Mouse (Mus musculus) heart, postnatal 0 days (tissue): ENCODE measurements around the gene Nrxn3. TPM values are rescaled to one million over a fixed set of nuclear protein-coding genes. Genes with fewer than 3 reads are reported as not detected.

ENCODE experiments used
- ATAC-seq: fragments of 200-750 bp; cut with Nextera tagmentation; 2 replicates; pipeline ENCODE4 v1.8.0; 2017; ENCODE audit warnings: low read depth, moderate number of reproducible peaks, moderate library complexity; ENCODE audit not compliant: insufficient read depth
- DNase-seq: peaks from one replicate; pipeline ENCODE4 v3.0.0-alpha.2; 2016; ENCODE audit warnings: low spot score
- H3K27ac ChIP-seq: fragments of 300-500 bp; sonication (generic); 2 replicates; pipeline ENCODE4 v1.5.1; 2014; ENCODE audit warnings: low read depth, mild to moderate bottlenecking
- H3K27me3 ChIP-seq: fragments of 300-500 bp; sonication (generic); 2 replicates; pipeline ENCODE4 v1.6.1; 2014; ENCODE audit warnings: low read length, mixed read lengths; ENCODE audit not compliant: control insufficient read depth, insufficient read depth
- H3K36me3 ChIP-seq: fragments of 300-500 bp; sonication (generic); replicated peaks from 2 replicates; pipeline ENCODE4 v1.6.1; 2014; ENCODE audit warnings: low read length, mixed read lengths; ENCODE audit not compliant: control insufficient read depth, insufficient read depth
- H3K4me1 ChIP-seq: fragments of 300-500 bp; sonication (generic); 2 replicates; pipeline ENCODE4 v1.6.1; 2014; ENCODE audit warnings: antibody characterized with exemption; ENCODE audit not compliant: control insufficient read depth, insufficient read depth
- H3K4me2 ChIP-seq: fragments of 300-500 bp; sonication (generic); 2 replicates; pipeline ENCODE4 v1.6.1; 2014; ENCODE audit warnings: low read depth, mild to moderate bottlenecking, low read length, moderate library complexity
- H3K4me3 ChIP-seq: fragments of 300-500 bp; sonication (generic); 2 replicates; pipeline ENCODE4 v1.5.1; 2014; ENCODE audit warnings: low read depth, low read length
- H3K9ac ChIP-seq: fragments of 300-500 bp; sonication (generic); replicated peaks from 2 replicates; pipeline ENCODE4 v1.6.1; 2014; ENCODE audit warnings: low read depth, low read length, mixed read lengths
- H3K9me3 ChIP-seq: fragments of 300-500 bp; sonication (generic); replicated peaks from 2 replicates; pipeline ENCODE4 v1.6.1; 2016; ENCODE audit warnings: low read length; ENCODE audit not compliant: control insufficient read depth
- CTCF ChIP-seq: IDR thresholded peaks from 2 replicates; pipeline ENCODE4 v1.5.1; 2016; ENCODE audit warnings: antibody characterized with exemption, control low read depth, low read depth
- EP300 ChIP-seq: IDR thresholded peaks from 2 replicates; pipeline ENCODE4 v1.6.1; 2016; ENCODE audit warnings: antibody characterized with exemption, low read depth
- WGBS: fragments of 180-500 bp; shearing (Covaris S2); extraction: QIAGEN DNeasy Blood & Tissue Kit; methylation state at CpG from one replicate; pipeline ENCODE4 v1.1.7; 2014; 5-methylcytosine and 5-hydroxymethylcytosine counted together
- polyA plus RNA-seq: library from polyadenylated mRNA; unstranded; fragments of >200 nt; fragmentation: Nextera tagmentation; extraction: Ambion mirVana; gene quantifications from 2 replicates; pipeline ENCODE4 v1.2.1, GENCODE M21; 2015
- total RNA-seq: library from RNA; depleted of rRNA; stranded (reverse); fragments of >200 nt; gene quantifications from 2 replicates; pipeline ENCODE4 v1.2.3, GENCODE M21; 2014; ENCODE audit warnings: low replicate concordance

Nrxn3 gene
- total and polyA plus RNA-seq, 2 experiments from 2014 or later = 1.0 to 1.8 TPM

DNA sequence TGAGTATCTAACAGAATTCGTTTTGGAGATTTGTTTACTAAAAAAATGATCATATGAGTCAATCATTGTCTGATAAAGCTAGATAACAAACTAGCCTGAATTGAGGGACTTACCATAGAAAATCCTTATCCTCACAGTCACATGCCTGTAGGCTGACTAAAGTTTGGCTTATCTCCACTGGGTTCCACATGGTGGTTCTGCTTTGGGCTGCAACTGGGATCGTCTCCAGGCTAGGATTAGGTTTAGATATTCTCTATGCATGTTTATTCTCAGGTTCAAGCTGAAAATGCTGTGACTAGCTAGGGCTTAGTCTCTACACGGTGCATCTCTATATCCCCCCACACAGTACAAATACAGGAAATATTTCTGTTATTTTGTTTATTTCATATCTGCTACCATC lies 1421.6 kb downstream of the Nrxn3 start:
- Histone ChIP-seq H3K9me3 (no peaks in the 10 kb centered on the region), H3K4me2 (no peak overlapping the region), H3K27ac (no peak overlapping the region), H3K9ac (no peak overlapping the region), H3K27me3 (no peaks in the 10 kb centered on the region), H3K36me3 (no peaks in the 10 kb centered on the region), H3K4me1 (no peaks in the 10 kb centered on the region), H3K4me3 (no peak overlapping the region)
- 56% methylated on average over 3 of the region's 3 CpGs for WGBS
- ATAC-seq = no peak
- no peak for DNase-seq
- TF ChIP-seq CTCF = no peak
- TF ChIP-seq EP300 = no peak

DNA sequence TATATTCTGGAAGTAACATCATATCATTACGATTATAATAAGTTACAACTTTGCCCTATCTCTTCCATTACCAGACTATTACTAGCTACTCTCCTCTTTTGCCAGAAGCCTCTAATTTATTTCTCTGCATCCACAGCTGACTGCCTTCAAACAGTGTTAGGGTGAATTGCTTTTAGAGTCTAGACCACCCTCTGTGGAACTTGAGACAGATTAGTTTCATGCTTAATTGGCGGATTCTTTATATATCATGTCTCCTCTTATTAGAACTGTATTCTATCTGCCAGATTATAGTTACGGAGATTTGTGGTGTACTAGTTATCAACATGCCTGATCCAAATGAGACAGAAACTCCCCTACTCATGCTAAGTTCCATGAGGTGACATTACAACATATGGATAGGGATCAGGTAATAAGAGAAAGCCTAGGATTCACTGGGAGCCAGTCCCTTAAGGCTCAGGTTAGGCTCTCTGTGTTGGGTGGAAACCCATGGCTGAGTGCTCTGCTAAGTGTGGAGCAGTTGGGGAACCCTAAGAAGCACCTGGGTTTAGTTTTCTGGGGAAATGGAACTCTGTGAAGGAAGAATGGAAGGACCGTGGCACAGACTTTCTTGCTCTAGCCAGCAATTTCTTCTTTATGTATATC lies 1435.6 kb downstream of the Nrxn3 start:
- no peak for ATAC-seq
- no peaks in the 10 kb centered on the region for H3K27me3 ChIP-seq
- DNase-seq = no peak
- TF ChIP-seq EP300 (no peak), CTCF (no peak)
- H3K4me3 ChIP-seq = no peak overlapping the region
- H3K4me1 ChIP-seq = no peaks in the 10 kb centered on the region
- no peak overlapping the region for H3K27ac ChIP-seq
- H3K9ac ChIP-seq = no peak overlapping the region
- H3K36me3 ChIP-seq = no peaks in the 10 kb centered on the region
- no peak overlapping the region for H3K4me2 ChIP-seq
- WGBS = 85% methylated on average over 4 of the region's 4 CpGs
- no peaks in the 10 kb centered on the region for H3K9me3 ChIP-seq

DNA sequence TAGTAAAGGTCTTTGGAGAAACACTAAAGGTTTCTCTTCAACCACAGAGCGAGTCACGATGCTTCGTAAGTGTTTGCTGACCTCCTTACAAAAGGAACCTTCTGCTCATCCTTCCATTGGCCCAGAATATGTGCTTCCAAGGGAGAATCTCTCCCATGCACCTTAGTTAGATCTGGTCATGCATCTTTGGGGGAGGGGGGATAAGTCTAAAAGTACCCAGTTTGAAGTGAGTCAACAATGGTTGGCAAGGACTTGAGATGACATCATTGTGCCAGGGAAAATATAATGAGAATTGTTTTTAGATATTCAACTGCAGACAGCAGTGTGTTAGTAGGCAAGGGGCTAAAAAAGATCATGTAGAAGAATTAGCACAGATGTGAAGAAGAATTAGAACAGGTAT lies 1437.2 kb downstream of the Nrxn3 start:
- Histone ChIP-seq H3K9ac (no peak overlapping the region), H3K4me1 (no peaks in the 10 kb centered on the region), H3K9me3 (no peaks in the 10 kb centered on the region), H3K4me2 (no peak overlapping the region), H3K27me3 (no peaks in the 10 kb centered on the region), H3K36me3 (no peaks in the 10 kb centered on the region), H3K4me3 (no peak overlapping the region), H3K27ac (no peak overlapping the region)
- no peak for TF ChIP-seq CTCF
- WGBS = 95% methylated on average over 3 of the region's 3 CpGs
- no peak for DNase-seq
- ATAC-seq = no peak

- Histone ChIP-seq H3K36me3 (no peaks in the 10 kb centered on the region), H3K9me3 (no peaks in the 10 kb centered on the region), H3K27ac (no peak overlapping the region), H3K9ac (no peak overlapping the region), H3K27me3 (no peaks in the 10 kb centered on the region), H3K4me3 (no peak overlapping the region), H3K4me1 (no peaks in the 10 kb centered on the region), H3K4me2 (no peak overlapping the region)
- WGBS = 83% methylated on average over 2 of the region's 2 CpGs
- no peak for TF ChIP-seq EP300
- TF ChIP-seq CTCF = no peak
- ATAC-seq (no peak), DNase-seq (no peak)
These were observed 1443.4 kb downstream of the Nrxn3 start for GRCm38 (mm10) chr12:90166118-90166517.

DNA sequence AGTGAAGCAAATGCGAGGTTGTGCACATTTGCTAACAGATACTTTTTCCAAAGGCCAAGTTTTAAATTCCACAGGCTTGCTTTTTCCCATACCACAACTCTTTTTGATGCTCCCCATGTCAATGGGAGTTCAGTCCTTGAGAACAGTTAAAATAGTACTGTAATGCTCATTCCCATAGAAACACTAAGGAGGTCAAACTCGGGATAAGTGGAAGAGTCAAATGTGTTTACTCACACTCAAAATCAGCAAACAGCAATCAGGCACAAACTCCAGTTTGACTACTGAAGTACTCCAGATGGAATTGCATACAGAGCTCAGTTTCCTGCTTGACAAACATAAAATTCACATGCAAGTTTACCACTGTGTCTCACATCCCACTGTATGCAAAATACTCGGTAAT lies 1458.9 kb downstream of the Nrxn3 start:
- no peak for ATAC-seq

DNA sequence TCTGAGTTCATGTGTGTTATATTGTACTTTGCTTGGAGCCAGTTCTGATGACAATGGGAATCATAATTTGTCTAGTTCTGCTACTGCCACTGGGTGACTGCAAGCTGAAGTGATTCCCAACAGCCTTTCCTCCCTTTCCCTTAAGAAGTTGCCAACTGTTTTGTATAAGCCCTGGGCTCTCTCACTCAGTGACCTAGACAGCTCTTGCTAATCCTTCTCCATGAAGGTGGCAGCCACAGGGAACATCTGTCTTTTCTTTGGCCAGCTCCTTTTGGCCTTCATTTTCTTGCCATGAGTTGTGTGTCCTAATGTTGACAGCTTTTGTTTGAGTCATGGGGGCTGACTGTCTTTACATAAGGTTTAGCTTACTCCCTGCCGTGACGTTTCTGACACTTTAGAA lies 1460.3 kb downstream of the Nrxn3 start:
- ATAC-seq = no peak
- H3K27me3 ChIP-seq = no peaks in the 10 kb centered on the region

More for the DNA sequence above, 1458.9 kb downstream of the Nrxn3 start:
- no peaks in the 10 kb centered on the region for H3K4me1 ChIP-seq
- H3K4me2 ChIP-seq = no peak overlapping the region
- H3K9ac ChIP-seq = no peak overlapping the region
- no peaks in the 10 kb centered on the region for H3K36me3 ChIP-seq
- no peak overlapping the region for H3K4me3 ChIP-seq
- no peak for DNase-seq
- TF ChIP-seq EP300 (no peak), CTCF (no peak)
- H3K27me3 ChIP-seq = no peaks in the 10 kb centered on the region
- H3K27ac ChIP-seq = no peak overlapping the region
- no peaks in the 10 kb centered on the region for H3K9me3 ChIP-seq
- WGBS = 70% methylated on average over 3 of the region's 3 CpGs

More for the DNA sequence above, 1460.3 kb downstream of the Nrxn3 start:
- no peak for DNase-seq
- TF ChIP-seq CTCF = no peak
- no peak for TF ChIP-seq EP300
- Histone ChIP-seq H3K9me3 (no peaks in the 10 kb centered on the region), H3K27ac (no peak overlapping the region), H3K36me3 (no peaks in the 10 kb centered on the region), H3K4me3 (no peak overlapping the region), H3K4me1 (no peaks in the 10 kb centered on the region), H3K4me2 (no peak overlapping the region), H3K9ac (no peak overlapping the region)
- 81% methylated on average over 2 of the region's 2 CpGs for WGBS
